Mouse (Mus musculus) testis, adult 2 months (tissue): ENCODE measurements around the gene Klf12. TPM values are rescaled to one million over a fixed set of nuclear protein-coding genes. Genes with fewer than 3 reads are reported as not detected.

Experiments used
- H3K27ac ChIP-seq: fragments of 200-500 bp; 2 replicates; pipeline ENCODE4 v1.5.1; 2012; ENCODE audit warnings: low read depth, low read length; ENCODE audit not compliant: control insufficient read depth, insufficient read depth
- H3K27me3 ChIP-seq: fragments of 200-500 bp; 2 replicates; pipeline ENCODE4 v1.6.1; 2012; ENCODE audit warnings: mild to moderate bottlenecking, low read length, moderate library complexity; ENCODE audit not compliant: control insufficient read depth, insufficient read depth
- H3K36me3 ChIP-seq: fragments of 200-500 bp; 2 replicates; pipeline ENCODE4 v1.6.1; 2012; ENCODE audit warnings: mild to moderate bottlenecking, low read length; ENCODE audit not compliant: control insufficient read depth, insufficient read depth
- H3K4me1 ChIP-seq: fragments of 200-500 bp; 2 replicates; pipeline ENCODE4 v1.6.1; 2012; ENCODE audit warnings: low read length; ENCODE audit not compliant: control insufficient read depth, insufficient read depth
- H3K4me3 ChIP-seq: fragments of 200-500 bp; 2 replicates; pipeline ENCODE4 v1.5.1; 2012; ENCODE audit warnings: low read depth, mild to moderate bottlenecking, low read length, moderate library complexity, mixed read lengths; ENCODE audit not compliant: control insufficient read depth
- CTCF ChIP-seq: fragments of 200-500 bp; IDR thresholded peaks from 2 replicates; pipeline ENCODE4 v1.5.1; 2012; ENCODE audit warnings: low read depth, mild to moderate bottlenecking, inconsistent platforms, low read length, moderate library complexity; ENCODE audit not compliant: control insufficient read depth, insufficient read depth, insufficient replicate concordance
- POLR2A ChIP-seq: fragments of 200-500 bp; IDR thresholded peaks from 2 replicates; pipeline ENCODE4 v1.6.1; 2012; ENCODE audit warnings: low read depth, mild to moderate bottlenecking, inconsistent platforms, low read length, moderate library complexity; ENCODE audit not compliant: control insufficient read depth
- polyA plus RNA-seq: library from polyadenylated mRNA; depleted of rRNA; stranded (reverse); fragments of >200 nt; gene quantifications from 2 replicates; pipeline ENCODE4 v1.2.3, GENCODE M21; 2012

The Klf12 gene
- polyA plus RNA-seq, 1 experiment = 7.9 TPM

- no peak for TF ChIP-seq POLR2A
- no peak for TF ChIP-seq CTCF
- Histone ChIP-seq H3K27ac (no peak overlapping the region), H3K36me3 (no peaks in the 10 kb centered on the region), H3K4me1 (no peaks in the 10 kb centered on the region), H3K4me3 (no peak overlapping the region), H3K27me3 (no peaks in the 10 kb centered on the region)
Measured at GRCm38 (mm10) chr14:100026671-100027070, 257.8 kb downstream of the Klf12 start.

GRCm38 (mm10) chr14:100017219-100017618, 267.3 kb downstream of the Klf12 start:
- Histone ChIP-seq H3K27me3 (no peaks in the 10 kb centered on the region), H3K36me3 (no peaks in the 10 kb centered on the region), H3K27ac (no peak overlapping the region), H3K4me1 (no peaks in the 10 kb centered on the region), H3K4me3 (no peak overlapping the region)
- TF ChIP-seq CTCF (no peak), POLR2A (no peak)

GRCm38 (mm10) chr14:100010525-100010924, 274.0 kb downstream of the Klf12 start:
- H3K4me1 ChIP-seq = no peaks in the 10 kb centered on the region
- H3K36me3 ChIP-seq = no peaks in the 10 kb centered on the region
- no peak overlapping the region for H3K27ac ChIP-seq
- no peak overlapping the region for H3K4me3 ChIP-seq
- TF ChIP-seq POLR2A = no peak
- no peak for TF ChIP-seq CTCF
- H3K27me3 ChIP-seq = no peaks in the 10 kb centered on the region

- H3K4me3 ChIP-seq = no peak overlapping the region
- no peak overlapping the region for H3K27ac ChIP-seq
- H3K27me3 ChIP-seq = no peaks in the 10 kb centered on the region
- TF ChIP-seq CTCF (no peak), POLR2A (no peak)
- H3K36me3 ChIP-seq = no peaks in the 10 kb centered on the region
- no peaks in the 10 kb centered on the region for H3K4me1 ChIP-seq
Measured at GRCm38 (mm10) chr14:100009790-100010382, 274.6 kb downstream of the Klf12 start.

DNA sequence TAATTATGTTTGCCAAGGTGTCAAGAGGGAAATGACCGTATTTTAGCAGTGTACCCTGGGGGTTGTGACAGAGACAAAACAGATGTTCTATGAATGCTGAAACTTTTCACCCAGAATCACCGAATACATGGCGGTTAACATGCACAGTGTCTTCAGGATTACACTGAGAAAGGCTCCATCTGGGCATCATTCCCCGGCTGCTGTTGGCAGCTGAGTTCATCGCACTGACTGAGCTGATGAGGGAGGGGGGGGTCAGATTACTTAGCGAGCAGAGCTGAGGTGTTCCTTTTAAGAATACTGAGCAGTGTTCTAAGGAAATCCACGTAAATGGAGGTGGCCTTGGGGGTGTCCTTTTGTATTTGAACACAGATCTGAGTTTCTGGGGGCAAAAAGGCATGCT, 301.0 kb downstream of the Klf12 start:
- H3K4me1 ChIP-seq = no peaks in the 10 kb centered on the region
- no peak overlapping the region for H3K27ac ChIP-seq
- H3K4me3 ChIP-seq = no peak overlapping the region
- no peaks in the 10 kb centered on the region for H3K27me3 ChIP-seq
- no peaks in the 10 kb centered on the region for H3K36me3 ChIP-seq
- TF ChIP-seq CTCF (no peak), POLR2A (no peak)

DNA sequence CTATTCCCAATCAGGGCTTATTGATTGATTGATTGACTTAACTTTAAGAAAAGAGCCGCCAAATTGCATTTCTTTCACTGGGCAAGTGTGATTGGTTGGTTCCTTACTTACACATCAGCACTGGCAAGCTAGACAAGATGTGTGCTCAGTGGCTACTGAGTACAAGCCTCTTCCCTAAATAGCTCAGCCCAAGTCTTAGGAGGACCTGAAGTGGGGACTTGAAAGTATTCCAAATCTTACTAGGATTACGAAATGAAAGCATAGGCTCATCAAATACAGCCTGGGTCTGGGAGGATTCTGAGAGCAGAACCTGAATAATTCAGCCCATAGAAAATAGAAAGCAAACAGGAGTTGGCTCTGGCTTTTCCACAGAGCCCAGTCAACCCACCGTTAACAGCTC, 303.3 kb downstream of the Klf12 start:
- Histone ChIP-seq H3K27me3 (no peaks in the 10 kb centered on the region), H3K4me1 (no peaks in the 10 kb centered on the region), H3K4me3 (no peak overlapping the region), H3K36me3 (no peaks in the 10 kb centered on the region), H3K27ac (no peak overlapping the region)
- TF ChIP-seq POLR2A = no peak
- TF ChIP-seq CTCF = no peak

DNA sequence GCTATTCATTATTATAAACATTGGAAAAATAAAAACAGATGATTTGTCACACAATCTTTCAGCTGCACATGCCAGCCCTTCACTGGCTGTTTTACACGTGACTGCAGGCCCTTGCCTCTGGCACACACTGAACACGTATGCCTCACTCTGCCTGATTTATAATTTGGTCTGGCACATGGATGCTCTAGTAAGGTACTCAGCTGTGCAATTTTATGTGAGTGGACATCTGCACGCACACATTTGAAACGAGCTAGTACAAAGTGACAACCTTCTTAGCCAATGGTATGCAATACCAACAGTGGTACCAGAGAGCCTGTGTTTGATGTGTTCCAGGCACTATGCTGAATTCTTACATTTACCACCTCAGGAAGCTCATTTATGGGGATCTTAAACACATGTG, 316.6 kb downstream of the Klf12 start:
- Histone ChIP-seq H3K27ac (no peak overlapping the region), H3K27me3 (no peaks in the 10 kb centered on the region), H3K4me1 (no peaks in the 10 kb centered on the region), H3K36me3 (no peaks in the 10 kb centered on the region), H3K4me3 (no peak overlapping the region)
- no peak for TF ChIP-seq POLR2A
- TF ChIP-seq CTCF = no peak

GRCm38 (mm10) chr14:99960500-99961229, 323.8 kb downstream of the Klf12 start:
- H3K27me3 ChIP-seq = no peaks in the 10 kb centered on the region
- no peak overlapping the region for H3K27ac ChIP-seq
- TF ChIP-seq POLR2A (no peak), CTCF (no peak)
- no peaks in the 10 kb centered on the region for H3K4me1 ChIP-seq
- H3K36me3 ChIP-seq = no peaks in the 10 kb centered on the region
- no peak overlapping the region for H3K4me3 ChIP-seq
